Mouse (Mus musculus) CH12.LX (cell line): Measurements from ENCODE around the gene Fyttd1. TPM values are rescaled to one million over a fixed set of nuclear protein-coding genes. Genes with fewer than 3 reads are reported as not detected.

Experiments used
- DNase-seq: peaks from one replicate; pipeline ENCODE4 v3.0.0-alpha.2; 2013; ENCODE audit errors: extremely low read depth
- H3K27ac ChIP-seq: 2 replicates; pipeline ENCODE4 v1.5.1; 2012; ENCODE audit warnings: low read depth, mild to moderate bottlenecking, control low read depth, moderate library complexity; ENCODE audit not compliant: insufficient read depth
- H3K27me3 ChIP-seq: replicated peaks from 2 replicates; pipeline ENCODE3; 2012; ENCODE audit warnings: inconsistent platforms
- H3K36me3 ChIP-seq, 2 experiments: replicated peaks in 1 of 2; 2 replicates each; pipeline versions ENCODE3 to v1.6.1; 2012; ENCODE audit warnings: inconsistent platforms in 1 of 2, low read length in 1 of 2, mild to moderate bottlenecking in 1 of 2, mixed read lengths in 1 of 2, moderate library complexity in 1 of 2; ENCODE audit not compliant: control insufficient read depth in 1 of 2, insufficient read depth in 1 of 2
- H3K4me1 ChIP-seq, 2 experiments: 2 replicates each; pipeline ENCODE4 v1.6.1; 2012; ENCODE audit warnings: inconsistent platforms in 1 of 2, moderate library complexity in 1 of 2; ENCODE audit not compliant: insufficient read depth in 2 of 2, control insufficient read depth in 1 of 2
- H3K4me2 ChIP-seq: 2 replicates; pipeline ENCODE4 v1.6.1; 2012; ENCODE audit warnings: low read depth, mild to moderate bottlenecking, control low read depth; ENCODE audit not compliant: poor library complexity, insufficient read depth, severe bottlenecking
- H3K4me3 ChIP-seq, 3 experiments: fragments of 150-350 bp in 1 of 3; sonication (generic) in 1 of 3; replicated peaks in 1 of 3; 2 replicates each; pipeline versions ENCODE3 to v1.5.1; 2011 to 2012; ENCODE audit warnings: low read depth in 2 of 3, low read length in 2 of 3, mild to moderate bottlenecking in 2 of 3, moderate library complexity in 2 of 3, control low read depth in 1 of 3, improper control_type of control experiment in 1 of 3, inconsistent platforms in 1 of 3, mixed read lengths in 1 of 3; ENCODE audit not compliant: poor library complexity in 1 of 3
- H3K79me2 ChIP-seq: replicated peaks from 2 replicates; pipeline ENCODE4 v1.6.1; 2012; ENCODE audit warnings: mild to moderate bottlenecking, moderate library complexity; ENCODE audit not compliant: control insufficient read depth, poor library complexity, insufficient read depth, severe bottlenecking; ENCODE audit errors: extremely low read depth
- H3K9ac ChIP-seq: 2 replicates; pipeline ENCODE4 v1.6.1; 2012; ENCODE audit warnings: low read depth, mild to moderate bottlenecking, control low read depth, moderate library complexity; ENCODE audit not compliant: insufficient read depth
- H3K9me3 ChIP-seq: replicated peaks from 2 replicates; pipeline ENCODE3; 2012; ENCODE audit warnings: low read length, inconsistent platforms, mixed read lengths
- BHLHE40 ChIP-seq: IDR thresholded peaks from 2 replicates; pipeline ENCODE4 v1.6.1; 2011; ENCODE audit warnings: mild to moderate bottlenecking, low read depth, low read length, improper control_type of control experiment
- CHD2 ChIP-seq: IDR thresholded peaks from 2 replicates; pipeline ENCODE4 v1.6.1; 2011; ENCODE audit warnings: low read length, improper control_type of control experiment
- CTCF ChIP-seq, 2 experiments: IDR thresholded peaks in 1 of 2; conservative IDR thresholded peaks in 1 of 2; 2 replicates each; pipeline ENCODE4 v1.5.1; 2011 to 2012; ENCODE audit warnings: low read depth in 2 of 2, low read length in 2 of 2, improper control_type of control experiment in 1 of 2, inconsistent platforms in 1 of 2, mild to moderate bottlenecking in 1 of 2, moderate library complexity in 1 of 2
- E2F4 ChIP-seq: IDR thresholded peaks from 2 replicates; pipeline ENCODE4 v1.6.1; 2011; ENCODE audit warnings: low read depth, low read length, improper control_type of control experiment; ENCODE audit not compliant: insufficient replicate concordance
- EP300 ChIP-seq: IDR thresholded peaks from 2 replicates; pipeline ENCODE4 v1.6.1; 2011; ENCODE audit warnings: low read length, improper control_type of control experiment
- GABPA ChIP-seq: IDR thresholded peaks from 2 replicates; pipeline ENCODE4 v1.6.1; 2012; ENCODE audit warnings: low read depth, low read length, improper control_type of control experiment, inconsistent platforms; ENCODE audit not compliant: insufficient replicate concordance
- HCFC1 ChIP-seq: IDR thresholded peaks from 2 replicates; pipeline ENCODE4 v1.6.1; 2012; ENCODE audit warnings: low read depth, mild to moderate bottlenecking, inconsistent platforms, low read length, improper control_type of control experiment
- IRF4 ChIP-seq: IDR thresholded peaks from 2 replicates; pipeline ENCODE4 v1.6.1; 2014; ENCODE audit warnings: low read depth, mild to moderate bottlenecking, inconsistent platforms, low read length, improper control_type of control experiment
- JUN ChIP-seq: IDR thresholded peaks from 2 replicates; pipeline ENCODE4 v1.6.1; 2011; ENCODE audit warnings: low read depth, mild to moderate bottlenecking, low read length, improper control_type of control experiment, moderate library complexity; ENCODE audit not compliant: insufficient read depth
- JUND ChIP-seq: conservative IDR thresholded peaks from 2 replicates; pipeline ENCODE4 v1.6.1; 2011; ENCODE audit warnings: low read depth, low read length, improper control_type of control experiment
- KAT2A ChIP-seq: IDR thresholded peaks from 2 replicates; pipeline ENCODE4 v1.6.1; 2012; ENCODE audit warnings: low read length, improper control_type of control experiment, inconsistent platforms; ENCODE audit not compliant: insufficient replicate concordance
- MAX ChIP-seq: IDR thresholded peaks from 2 replicates; pipeline ENCODE4 v1.6.1; 2011; ENCODE audit warnings: low read length, improper control_type of control experiment
- MAZ ChIP-seq: IDR thresholded peaks from 2 replicates; pipeline ENCODE4 v1.6.1; 2012; ENCODE audit warnings: low read depth, mild to moderate bottlenecking, inconsistent platforms, low read length, improper control_type of control experiment, moderate library complexity
- MEF2A ChIP-seq: IDR thresholded peaks from 2 replicates; pipeline ENCODE4 v1.6.1; 2014; ENCODE audit warnings: low read depth, mild to moderate bottlenecking, inconsistent platforms, low read length, improper control_type of control experiment, borderline replicate concordance
- MXI1 ChIP-seq: IDR thresholded peaks from 2 replicates; pipeline ENCODE4 v1.6.1; 2011; ENCODE audit warnings: mild to moderate bottlenecking, low read depth, low read length, improper control_type of control experiment
- MYC ChIP-seq: IDR thresholded peaks from 2 replicates; pipeline ENCODE4 v1.6.1; 2011; ENCODE audit warnings: low read depth, mild to moderate bottlenecking, improper control_type of control experiment, low read length
- NELFE ChIP-seq: IDR thresholded peaks from 2 replicates; pipeline ENCODE4 v1.6.1; 2011; ENCODE audit warnings: low read depth, low read length, improper control_type of control experiment
- NRF1 ChIP-seq: IDR thresholded peaks from 2 replicates; pipeline ENCODE4 v1.6.1; 2014; ENCODE audit warnings: low read depth, mild to moderate bottlenecking, inconsistent platforms, low read length, improper control_type of control experiment, moderate library complexity
- PAX5 ChIP-seq: IDR thresholded peaks from 2 replicates; pipeline ENCODE4 v1.6.1; 2012; ENCODE audit warnings: low read length, inconsistent platforms, mixed read lengths
- POLR2A ChIP-seq: IDR thresholded peaks from 2 replicates; pipeline ENCODE4 v1.6.1; 2011; ENCODE audit warnings: low read depth, mild to moderate bottlenecking, improper control_type of control experiment, low read length
- POLR2AphosphoS2 ChIP-seq: IDR thresholded peaks from 2 replicates; pipeline ENCODE4 v1.6.1; 2011; ENCODE audit warnings: low read depth, low read length, improper control_type of control experiment
- RAD21 ChIP-seq: IDR thresholded peaks from 2 replicates; pipeline ENCODE4 v1.6.1; 2011; ENCODE audit warnings: low read depth, mild to moderate bottlenecking, low read length, improper control_type of control experiment, moderate library complexity
- RCOR1 ChIP-seq: conservative IDR thresholded peaks from 2 replicates; pipeline ENCODE4 v1.6.1; 2012; ENCODE audit warnings: low read depth, mild to moderate bottlenecking, inconsistent platforms, low read length, improper control_type of control experiment
- SIN3A ChIP-seq: IDR thresholded peaks from 2 replicates; pipeline ENCODE4 v1.6.1; 2012; ENCODE audit warnings: low read length, improper control_type of control experiment, inconsistent platforms
- TBP ChIP-seq: conservative IDR thresholded peaks from 2 replicates; pipeline ENCODE4 v1.6.1; 2011; ENCODE audit warnings: low read depth, low read length, improper control_type of control experiment
- TCF12 ChIP-seq: IDR thresholded peaks from 2 replicates; pipeline ENCODE4 v1.6.1; 2014; ENCODE audit warnings: low read depth, mild to moderate bottlenecking, inconsistent platforms, low read length, improper control_type of control experiment
- UBTF ChIP-seq: IDR thresholded peaks from 2 replicates; pipeline ENCODE4 v1.6.1; 2012; ENCODE audit warnings: low read depth, mild to moderate bottlenecking, inconsistent platforms, low read length, improper control_type of control experiment, moderate library complexity
- USF1 ChIP-seq: IDR thresholded peaks from 2 replicates; pipeline ENCODE4 v1.6.1; 2014; ENCODE audit warnings: low read depth, mild to moderate bottlenecking, inconsistent platforms, low read length, improper control_type of control experiment
- ZC3H11A ChIP-seq: IDR thresholded peaks from 2 replicates; pipeline ENCODE4 v1.6.1; 2012; ENCODE audit warnings: low read depth, mild to moderate bottlenecking, inconsistent platforms, low read length, improper control_type of control experiment
- ZMIZ1 ChIP-seq: IDR thresholded peaks from 2 replicates; pipeline ENCODE4 v1.6.1; 2012; ENCODE audit warnings: low read depth, mild to moderate bottlenecking, inconsistent platforms, low read length, improper control_type of control experiment
- ZNF384 ChIP-seq: IDR thresholded peaks from 2 replicates; pipeline ENCODE4 v1.6.1; 2012; ENCODE audit warnings: low read depth, low read length, improper control_type of control experiment, inconsistent platforms
- dilution Hi-C: fragments of 300-500 bp; cut with MboI; formaldehyde crosslinking; loops from 2 replicates; pipeline ENCODE4 v1.14.3; 2020; ENCODE audit warnings: low sequenced_read_pairs; ENCODE audit not compliant: extremely low pct_unique_long_range_greater_than_20kb, extremely low pct_ligation_motif_present
- in situ Hi-C: fragments of 300-500 bp; cut with MboI; formaldehyde crosslinking; loops from 3 replicates; pipeline ENCODE4 v1.14.3; 2019; ENCODE audit warnings: low sequenced_read_pairs, low pct_ligation_motif_present, low pct_unique_long_range_greater_than_20kb, mixed read lengths
- polyA plus RNA-seq: library from polyadenylated mRNA; unstranded; fragments of >175 nt; gene quantifications from 2 replicates; pipeline ENCODE4 v1.2.1, GENCODE M21; 2012; ENCODE audit warnings: low read depth; ENCODE audit not compliant: insufficient read length
- total RNA-seq, 2 experiments: library from RNA; depleted of rRNA; stranded (reverse); fragments of 300-350 nt in 1 of 2; fragments of >200 nt in 1 of 2; gene quantifications; 2 replicates each; pipeline ENCODE4 v1.2.3; 2012 to 2014

Fyttd1 gene
- total and polyA plus RNA-seq, 3 experiments = 148 to 264 (median 168) TPM

DNA sequence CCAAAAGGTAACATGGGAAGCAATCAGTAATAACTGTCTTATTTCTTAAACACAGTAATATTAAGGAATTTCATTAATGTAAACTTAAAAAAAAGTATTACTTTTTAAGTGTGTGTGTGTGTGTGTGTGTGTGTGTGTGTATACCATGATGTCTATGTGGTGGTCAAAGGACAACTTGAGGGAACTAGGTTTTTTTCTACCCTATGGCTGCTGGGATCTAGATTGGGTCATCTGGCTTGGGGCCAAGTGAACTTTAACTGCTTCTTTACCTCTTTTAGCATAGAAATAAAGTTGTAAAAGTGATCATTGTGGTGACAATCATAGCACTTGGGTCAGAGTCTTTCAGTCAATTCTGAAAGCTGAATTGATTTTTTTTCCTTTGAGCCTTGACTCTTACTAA is 18.8 kb downstream of the Fyttd1 start:
- Histone ChIP-seq H3K36me3 (peaks cover 58 to 90% of the 10 kb centered on the region in 2 experiments), H3K27ac (no peak overlapping the region), H3K4me2 (no peak overlapping the region), H3K4me3 (no peak overlapping the region), H3K79me2 (peaks cover 17% of the 10 kb centered on the region; the same call in 1 of the 2 replicates), H3K9me3 (no peaks in the 10 kb centered on the region), H3K4me1 (peaks cover 0 to 17% of the 10 kb centered on the region in 2 experiments; a peak in 2 of 4 replicates), H3K9ac (no peak overlapping the region), H3K27me3 (no peaks in the 10 kb centered on the region)
- no peak for DNase-seq
- TF ChIP-seq USF1 (no peak), NELFE (no peak), IRF4 (no peak), E2F4 (no peak), HCFC1 (no peak), RCOR1 (no peak), BHLHE40 (no peak), ZMIZ1 (no peak), SIN3A (no peak), NRF1 (no peak)
- in situ Hi-C loops = no loop called here
- dilution Hi-C loops = no loop called here

DNA sequence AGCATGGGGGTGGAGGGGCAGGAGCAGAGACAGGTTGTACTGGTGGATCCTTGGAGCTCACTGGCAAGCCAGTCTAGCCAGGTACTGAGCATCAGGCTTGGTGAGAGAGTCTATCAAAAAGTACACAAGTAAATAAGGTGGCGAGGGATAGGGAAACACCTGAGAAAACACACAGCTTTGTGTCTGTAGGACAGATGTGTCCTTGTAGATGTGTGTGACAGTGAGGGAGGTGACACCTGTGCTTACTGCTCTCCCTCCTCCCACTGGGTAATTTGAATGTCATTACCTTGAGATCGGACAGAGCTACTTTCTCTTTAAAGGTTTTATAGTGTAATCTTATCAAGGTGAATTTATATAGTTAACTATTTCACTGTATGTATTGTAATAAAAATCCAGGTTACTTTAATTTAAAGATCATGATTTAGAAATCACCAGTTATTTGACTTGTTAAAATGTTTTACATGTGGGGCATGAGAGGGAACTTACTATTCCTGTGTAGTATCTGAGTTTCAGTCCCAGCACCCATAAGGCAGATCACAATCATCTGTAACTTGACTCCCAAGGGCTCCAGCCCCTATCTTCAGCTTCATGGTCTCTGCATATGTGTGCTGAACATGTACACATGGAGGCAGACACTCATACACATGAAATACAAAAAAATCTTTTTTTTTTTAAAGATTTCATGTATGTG is 24.2 kb downstream of the Fyttd1 start:
- H3K9me3 ChIP-seq = no peaks in the 10 kb centered on the region
- dilution Hi-C loops (no loop called here), in situ Hi-C loops (no loop called here)
- no peak overlapping the region for H3K27ac ChIP-seq
- H3K79me2 ChIP-seq = peaks cover 12% of the 10 kb centered on the region; the same call in 1 of the 2 replicates
- TF ChIP-seq MYC = 0 out of 2 replicates have a peak, but pooled peaks have one; percentile 43
- no peak for TF ChIP-seq ZMIZ1
- TF ChIP-seq GABPA = no peak
- no peak for TF ChIP-seq CTCF (conservative IDR thresholded peaks at IDR 0.05 in 1 of 2, IDR thresholded peaks at IDR 0.05 in 1 of 2; ENCODE audit: low read depth in 2 of 2, low read length in 2 of 2)
- TF ChIP-seq MEF2A = no peak
- TF ChIP-seq MXI1 = 0 out of 2 replicates have a peak, but pooled peaks have one; percentile 13
- no peak for TF ChIP-seq PAX5
- 0 out of 2 replicates have a peak, but pooled peaks have one; percentile 13 for TF ChIP-seq IRF4
- peak; percentile 68; the same call in 1 of the 2 replicates for TF ChIP-seq SIN3A
- no peak for TF ChIP-seq JUN
- TF ChIP-seq TBP = no peak
- 0 out of 2 replicates have a peak, but pooled peaks have one; percentile 3 for TF ChIP-seq CHD2
- TF ChIP-seq POLR2AphosphoS2 = no peak
- peak; percentile 41 for TF ChIP-seq ZNF384
- 0 out of 2 replicates have a peak, but pooled peaks have one; percentile 10 for TF ChIP-seq EP300
- no peak for TF ChIP-seq NRF1
- TF ChIP-seq KAT2A = no peak
- no peak for TF ChIP-seq JUND
- TF ChIP-seq RAD21 = no peak
- no peak for TF ChIP-seq POLR2A
- TF ChIP-seq ZC3H11A = no peak
- TF ChIP-seq UBTF = no peak
- TF ChIP-seq TCF12 = peak; percentile 25; the same call in 1 of the 2 replicates
- no peak for TF ChIP-seq MAX
- 0 out of 2 replicates have a peak, but pooled peaks have one; percentile 45 for TF ChIP-seq MAZ
- no peak for TF ChIP-seq USF1
- TF ChIP-seq NELFE = no peak
- TF ChIP-seq RCOR1 = no peak
- no peaks in the 10 kb centered on the region for H3K27me3 ChIP-seq
- peaks cover 37 to 81% of the 10 kb centered on the region in 2 experiments for H3K36me3 ChIP-seq
- DNase-seq = no peak
- peak overlapping the region; percentile 52; the same call in 1 of the 2 replicates for H3K4me2 ChIP-seq
- H3K4me3 ChIP-seq = no peak overlapping the region
- H3K9ac ChIP-seq = no peak overlapping the region
- H3K4me1 ChIP-seq = peaks cover 3 to 37% of the 10 kb centered on the region in 2 experiments
